Mouse (Mus musculus) frontal cortex, adult 2 months (tissue): ENCODE measurements around the gene Calcoco1. TPM values are rescaled to one million over a fixed set of nuclear protein-coding genes. Genes with fewer than 3 reads are reported as not detected.

Experiments used
- polyA plus RNA-seq: library from polyadenylated mRNA; depleted of rRNA; stranded (reverse); fragments of >200 nt; gene quantifications from 2 replicates; pipeline ENCODE4 v1.2.3, GENCODE M21; 2012; rRNA removed

The Calcoco1 gene
- polyA plus RNA-seq, 1 experiment = 69.7 TPM

Other genes with a start within 250 kb of the Calcoco1 start
- gene Gm10337, start 218.5 kb downstream of the Calcoco1 start, polyA plus RNA-seq = not detected in 2 replicates
- gene Map3k12, start 205.1 kb downstream of the Calcoco1 start, polyA plus RNA-seq = 83.9 and 90.8 TPM in 2 replicates
- 72.8 and 80.1 TPM in 2 replicates for gene Tarbp2, start 204.0 kb downstream of the Calcoco1 start, polyA plus RNA-seq
- gene Npff, start 197.2 kb downstream of the Calcoco1 start, polyA plus RNA-seq = 5.2 and 6.7 TPM in 2 replicates
- gene Gm28047, start 97.1 kb downstream of the Calcoco1 start, polyA plus RNA-seq = 0.08 TPM in 1 of 2 replicates, not detected in the other
- 44.1 and 45.1 TPM in 2 replicates for gene Atf7, start 96.7 kb downstream of the Calcoco1 start, polyA plus RNA-seq
- 322 and 324 TPM in 2 replicates for gene Atp5g2, start 49.8 kb downstream of the Calcoco1 start, polyA plus RNA-seq
- gene Hoxc13, start 198.9 kb upstream of the Calcoco1 start, polyA plus RNA-seq = not detected in 2 replicates
- not detected in 2 replicates for gene Hoxc12, start 214.6 kb upstream of the Calcoco1 start, polyA plus RNA-seq
- not detected in 2 replicates for gene Hoxc11, start 232.2 kb upstream of the Calcoco1 start, polyA plus RNA-seq
- gene Hoxc10, start 244.6 kb upstream of the Calcoco1 start, polyA plus RNA-seq = not detected in 2 replicates
- not detected in 2 replicates for gene Hoxc5, start 245.3 kb upstream of the Calcoco1 start, polyA plus RNA-seq